Mouse (Mus musculus) MEL (cell line): ENCODE data around the gene Tmem205.

ENCODE experiments used
- CHD2 ChIP-seq: IDR thresholded peaks from 2 replicates; pipeline ENCODE4 v1.6.1; 2011; ENCODE audit warnings: low read length, improper control_type of control experiment
- CTCF ChIP-seq, 3 experiments: IDR thresholded peaks in 2 of 3; conservative IDR thresholded peaks in 1 of 3; 2 replicates each; pipeline ENCODE4 v1.5.1; 2011 to 2012; ENCODE audit warnings: low read length in 3 of 3, low read depth in 2 of 3, mild to moderate bottlenecking in 2 of 3, improper control_type of control experiment in 1 of 3, inconsistent platforms in 1 of 3, mixed read lengths in 1 of 3, moderate library complexity in 1 of 3; ENCODE audit not compliant: control insufficient read depth in 1 of 3, insufficient read depth in 1 of 3, poor library complexity in 1 of 3, severe bottlenecking in 1 of 3
- ELF1 ChIP-seq: IDR thresholded peaks from 2 replicates; pipeline ENCODE4 v1.6.1; 2014; ENCODE audit warnings: low read depth, mild to moderate bottlenecking, inconsistent platforms, low read length, improper control_type of control experiment, moderate library complexity
- GATA1 ChIP-seq: IDR thresholded peaks from 2 replicates; pipeline ENCODE4 v1.6.1; 2011; ENCODE audit warnings: low read depth, low read length, improper control_type of control experiment
- MEF2A ChIP-seq: IDR thresholded peaks from 2 replicates; pipeline ENCODE4 v1.6.1; 2014; ENCODE audit warnings: low read depth, mild to moderate bottlenecking, inconsistent platforms, low read length, improper control_type of control experiment; ENCODE audit not compliant: poor library complexity, insufficient replicate concordance, severe bottlenecking; ENCODE audit errors: extremely low read depth
- MYB ChIP-seq: IDR thresholded peaks from 2 replicates; pipeline ENCODE4 v1.6.1; 2011; ENCODE audit warnings: mild to moderate bottlenecking, low read depth, low read length, improper control_type of control experiment
- NELFE ChIP-seq: IDR thresholded peaks from 2 replicates; pipeline ENCODE4 v1.6.1; 2011; ENCODE audit warnings: low read depth, low read length, improper control_type of control experiment
- POLR2A ChIP-seq, 2 experiments: IDR thresholded peaks; 2 replicates each; pipeline ENCODE4 v1.6.1; 2011 to 2012; ENCODE audit warnings: low read length in 2 of 2, mild to moderate bottlenecking in 2 of 2, control low read depth in 1 of 2, improper control_type of control experiment in 1 of 2, low read depth in 1 of 2, moderate library complexity in 1 of 2; ENCODE audit not compliant: control insufficient read depth in 1 of 2, insufficient read depth in 1 of 2, poor library complexity in 1 of 2
- SMC3 ChIP-seq: IDR thresholded peaks from 2 replicates; pipeline ENCODE4 v1.6.1; 2011; ENCODE audit warnings: low read depth, low read length, improper control_type of control experiment
- ZMIZ1 ChIP-seq: IDR thresholded peaks from 2 replicates; pipeline ENCODE4 v1.6.1; 2012; ENCODE audit warnings: low read depth, mild to moderate bottlenecking, inconsistent platforms, low read length, improper control_type of control experiment, moderate library complexity

DNA sequence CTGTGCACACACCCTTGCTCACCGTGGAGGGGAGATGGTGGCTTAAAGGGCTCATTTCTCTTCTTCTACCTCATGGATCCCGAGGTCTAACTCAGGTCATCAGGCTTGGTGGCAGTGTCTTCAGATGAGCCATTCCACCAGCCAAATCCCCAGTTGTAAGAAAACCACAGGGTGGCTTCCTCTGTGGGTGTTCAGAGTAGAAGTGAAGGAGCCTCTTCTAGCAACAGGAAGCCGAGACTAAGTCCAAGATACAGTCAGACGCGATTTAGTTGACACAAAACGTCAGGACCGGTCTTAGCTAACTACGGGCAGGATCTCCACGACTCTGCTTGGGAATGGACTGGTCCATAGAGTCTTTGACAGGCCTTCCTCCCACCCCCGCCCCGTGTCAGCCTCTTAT lies 19.1 kb downstream of the Tmem205 start:
- no peak for TF ChIP-seq SMC3
- no peak for TF ChIP-seq CTCF (IDR thresholded peaks at IDR 0.05 in 2 of 3, conservative IDR thresholded peaks at IDR 0.05 in 1 of 3; ENCODE audit: control insufficient read depth in 1 of 3, insufficient read depth in 1 of 3, low read depth in 2 of 3, low read length in 3 of 3, poor library complexity in 1 of 3, severe bottlenecking in 1 of 3)
- TF ChIP-seq NELFE = no peak
- no peak for TF ChIP-seq CHD2
- TF ChIP-seq ELF1 = no peak
- no peak for TF ChIP-seq GATA1
- TF ChIP-seq POLR2A (IDR thresholded peaks at IDR 0.05; ENCODE audit: control insufficient read depth in 1 of 2, insufficient read depth in 1 of 2, low read depth in 1 of 2, low read length in 2 of 2, poor library complexity in 1 of 2) = no peak
- TF ChIP-seq ZMIZ1 = no peak
- no peak for TF ChIP-seq MYB
- TF ChIP-seq MEF2A = no peak
